Mouse (Mus musculus) CD4-positive helper T cell, adult 2 months (primary cell): Measurements from ENCODE around the gene Apol11a.
A peak's percentile ranks its signal among the peaks of the same experiment; 100 is the strongest.
"Not testable (repeated sequence)": the region's sequence is repeated elsewhere in the genome, so short reads cannot be mapped to it uniquely, and the experiment has no call there.

Experiments used
- DNase-seq: peaks from one replicate; pipeline ENCODE4 v3.0.0-alpha.2; 2012; ENCODE audit warnings: low read depth, missing footprints, low spot score

Gene Apol11a

DNA sequence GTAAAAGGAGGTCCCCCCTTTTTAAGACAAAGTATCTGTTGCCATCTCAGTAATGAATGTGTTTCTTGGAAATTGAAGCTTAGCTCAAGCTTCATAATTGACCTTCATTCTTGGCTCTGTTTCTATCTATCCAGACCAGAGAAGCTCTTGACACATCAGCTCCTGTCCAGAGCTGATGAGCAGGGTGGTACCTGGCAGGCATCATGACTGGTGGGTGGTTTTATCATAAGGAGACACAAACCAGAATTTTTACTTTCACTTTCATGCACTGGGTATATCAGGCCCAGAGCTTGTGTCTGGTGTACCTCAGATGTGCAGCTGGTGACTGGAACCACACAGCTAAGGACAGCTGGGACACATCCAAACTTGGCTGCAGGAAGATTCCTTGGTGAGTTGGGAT is at the start of gene Apol11a:
Apol11a (plus strand) TSS at position 306 of the 400 bp plus-strand sequence.
- not testable (repeated sequence) for DNase-seq

DNA sequence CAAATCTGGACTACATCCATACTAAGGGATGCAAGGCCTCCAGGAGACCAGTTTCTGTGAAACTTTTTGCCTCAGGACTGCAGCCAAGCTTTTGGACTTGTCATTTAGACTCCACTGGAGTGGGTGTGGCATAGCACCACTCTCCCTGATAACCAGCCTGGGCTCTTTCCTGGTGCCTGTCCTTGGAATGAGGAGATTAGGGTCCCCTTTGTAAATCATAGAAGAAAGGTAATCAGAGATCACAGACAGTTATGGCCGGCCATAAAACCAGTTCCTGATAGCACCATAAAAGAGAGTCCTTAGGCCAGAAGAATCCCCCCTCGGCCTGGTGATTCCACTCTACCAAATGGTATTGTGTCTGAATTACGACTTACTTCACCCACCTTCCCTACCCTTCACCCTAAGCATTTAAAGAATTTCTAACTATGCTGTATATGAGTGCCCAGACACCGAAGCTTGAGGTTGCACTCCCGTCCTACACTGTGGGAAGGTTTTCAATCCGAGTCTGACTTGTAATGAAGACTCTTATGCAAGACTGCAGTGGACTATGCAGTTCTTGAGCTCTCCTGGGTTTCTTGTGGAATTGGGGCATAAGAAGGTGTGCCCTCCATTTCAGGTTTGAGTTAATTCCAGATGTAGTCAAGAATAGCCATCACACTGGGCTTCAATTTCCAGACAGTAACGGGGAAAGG is 33.2 kb upstream of the Apol11a start:
- DNase-seq = not testable (repeated sequence)

- DNase-seq = not testable (repeated sequence)
These were observed 31.4 kb upstream of the Apol11a start, which contains the start of gene Apol10a for GRCm38 (mm10) chr15:77476693-77477092. TSS of gene Apol10a (plus strand) at chr15:77477047.

DNA sequence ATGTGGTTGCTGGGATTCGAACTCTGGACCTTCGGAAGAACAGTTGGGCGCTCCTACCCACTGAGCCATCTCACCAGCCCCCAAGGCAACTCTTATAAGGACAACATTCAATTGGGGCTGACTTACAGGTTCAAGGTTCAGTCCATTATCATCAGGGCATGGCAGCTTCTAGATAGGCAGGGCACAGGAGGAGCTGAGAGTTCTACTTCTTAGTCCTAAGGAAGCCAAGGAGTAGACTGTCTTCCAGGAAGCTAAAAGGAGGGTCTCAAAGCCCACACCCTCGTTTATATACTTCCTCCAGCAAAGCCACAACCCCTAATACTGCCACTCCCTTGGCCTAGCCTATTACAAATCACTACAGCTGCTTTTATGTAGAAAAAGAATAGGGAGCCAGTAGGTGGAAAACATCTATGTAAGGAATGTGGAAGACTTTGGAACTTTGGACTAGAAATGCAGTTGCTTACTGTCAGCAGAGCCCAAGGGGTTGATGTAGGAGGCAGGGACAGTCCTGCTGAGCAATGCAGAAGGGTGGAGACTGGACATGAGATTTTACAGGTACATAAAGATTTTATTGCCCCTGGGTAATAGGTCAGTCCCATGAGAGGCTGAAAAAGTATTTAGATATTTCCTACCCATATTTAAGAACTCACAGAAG is 25.8 kb upstream of the Apol11a start:
- no peak for DNase-seq

- DNase-seq = not testable (repeated sequence)
These were observed 14.9 kb upstream of the Apol11a start for GRCm38 (mm10) chr15:77493181-77493580.

DNA sequence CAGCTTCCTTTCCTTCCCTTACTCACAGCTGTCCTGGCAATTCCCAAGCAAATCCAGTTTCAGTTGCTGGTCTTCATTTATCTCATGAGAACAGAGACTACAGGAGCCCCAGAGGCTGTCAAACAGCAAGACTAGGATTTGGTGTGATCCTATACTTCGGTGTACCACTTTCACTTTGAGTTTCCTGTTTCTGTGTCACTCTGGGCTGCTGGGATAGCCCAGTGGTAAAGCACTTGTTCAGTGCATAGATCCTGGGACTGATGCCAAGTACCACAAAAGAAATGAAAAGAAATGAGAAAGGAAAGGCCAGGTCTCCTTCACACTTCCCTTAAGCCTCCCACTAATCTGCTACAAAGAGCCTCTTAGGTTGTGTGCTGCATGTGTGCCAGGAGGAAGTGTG is 13.4 kb upstream of the Apol11a start:
- not testable (repeated sequence) for DNase-seq

DNA sequence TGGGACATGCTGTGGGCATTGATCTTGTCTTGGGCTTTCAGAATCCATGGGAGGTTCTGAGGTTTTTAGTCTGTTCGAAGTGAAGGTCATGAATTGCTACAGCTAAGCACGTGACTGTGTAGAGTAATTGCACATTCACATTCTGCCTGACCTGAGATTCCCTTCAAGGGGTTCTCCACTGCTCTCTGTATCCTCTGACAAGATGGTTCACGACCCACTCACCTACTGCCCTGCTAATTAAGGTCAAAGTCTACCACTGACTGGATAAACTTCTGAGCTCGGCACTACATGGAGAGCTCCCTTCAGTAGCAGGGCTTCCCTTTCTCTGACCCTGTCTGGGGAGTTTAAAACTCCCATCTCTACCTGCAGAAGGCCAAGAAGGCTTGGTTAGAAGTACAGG is 12.5 kb downstream of the Apol11a start:
- DNase-seq = not testable (repeated sequence)

DNA sequence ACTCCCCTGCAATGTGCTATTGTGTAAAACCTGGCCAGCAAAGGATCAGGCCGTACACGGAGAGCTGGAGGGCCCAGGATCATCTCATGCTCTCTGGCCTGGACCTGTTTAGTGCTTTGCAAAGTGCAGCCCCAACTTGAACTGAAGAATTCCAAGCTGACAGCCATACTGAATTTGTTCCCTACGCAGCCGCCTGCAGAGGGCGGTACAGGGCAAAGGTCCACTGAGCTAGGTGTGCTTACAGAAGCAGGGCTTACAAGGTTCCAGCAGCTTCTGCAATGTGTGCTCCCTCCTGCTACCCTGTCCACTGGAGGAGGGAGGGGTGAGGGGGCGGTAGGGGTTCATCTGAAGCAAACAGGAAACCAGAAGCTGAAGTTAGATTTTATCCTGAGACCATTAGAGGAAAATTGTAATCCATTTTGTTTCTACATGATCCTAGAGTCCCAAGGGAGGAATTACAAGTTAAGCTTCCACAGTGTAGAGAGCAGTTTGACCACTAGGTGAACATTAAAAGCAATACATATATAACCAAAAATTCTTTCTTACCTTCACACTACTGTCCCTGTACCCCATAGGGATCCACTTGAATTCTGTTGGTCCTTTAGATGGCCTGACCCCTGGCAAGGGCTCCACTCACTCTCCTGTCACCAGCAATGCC is 15.2 kb downstream of the Apol11a start:
- peak; percentile 22 for DNase-seq

DNA sequence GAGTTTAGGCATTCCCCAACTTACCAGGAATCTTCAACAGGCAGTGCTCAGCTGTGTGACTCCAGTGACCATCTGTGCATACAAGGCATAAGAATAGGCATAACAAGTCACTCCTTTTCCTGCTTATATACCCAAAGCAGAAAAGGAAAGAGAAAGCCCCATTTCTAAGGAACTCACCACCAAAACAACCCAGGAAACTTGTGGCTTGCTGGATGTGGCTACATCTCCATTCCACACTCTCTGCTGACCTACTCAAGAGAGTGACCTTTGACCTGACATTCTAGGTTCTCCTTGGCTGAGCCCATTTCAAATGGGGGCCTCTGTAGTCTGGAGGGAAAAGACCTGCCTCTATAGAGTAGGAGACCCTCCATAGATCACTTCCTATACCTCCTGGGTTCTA is 25.1 kb downstream of the Apol11a start, which contains the start of gene Apol7c:
Apol7c (minus strand) TSS at position 101 of the 400 bp plus-strand sequence.
- no peak for DNase-seq

GRCm38 (mm10) chr15:77539221-77539620 is 31.1 kb downstream of the Apol11a start:
- not testable (repeated sequence) for DNase-seq

DNA sequence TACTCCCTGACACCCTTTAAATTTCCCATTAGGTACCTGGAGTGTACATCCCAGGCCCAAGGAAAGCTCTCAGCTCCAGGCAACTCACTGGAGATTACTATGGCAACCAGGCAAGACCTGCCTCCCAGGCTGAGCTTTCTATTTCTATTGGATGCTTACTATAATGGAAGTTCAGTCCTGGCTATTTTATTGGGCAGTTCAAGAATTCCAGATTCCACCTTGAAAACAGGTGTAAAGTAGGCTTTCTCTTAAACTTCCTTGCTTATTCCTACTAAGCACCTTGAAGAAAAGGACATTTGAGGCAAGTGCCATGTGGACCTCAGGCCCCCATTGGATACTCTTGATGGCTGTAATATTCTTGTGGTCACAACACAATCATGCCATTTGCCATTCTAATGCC is 53.7 kb downstream of the Apol11a start, which contains the start of gene 1700025B11Rik:
1700025B11Rik (minus strand) TSS at position 101 of the 400 bp plus-strand sequence.
- DNase-seq = no peak

DNA sequence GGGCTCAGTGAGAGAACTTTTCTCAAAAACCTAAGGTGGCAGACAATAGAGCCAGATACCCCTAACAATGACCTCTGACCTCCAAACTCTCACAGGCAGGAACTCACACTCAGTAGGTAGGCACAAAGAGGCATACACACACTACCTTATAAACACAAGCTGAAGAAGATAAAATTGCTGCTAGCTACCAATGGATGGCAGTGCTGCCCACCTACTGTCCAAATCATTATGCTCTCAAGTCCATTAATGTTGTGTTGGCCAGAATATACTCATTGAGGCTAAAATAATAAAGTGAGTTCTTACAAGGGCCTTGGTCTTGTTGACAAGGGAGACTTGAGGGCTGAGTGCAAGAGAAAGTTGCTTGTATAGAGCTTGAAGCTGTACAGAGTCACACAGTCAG is 55.1 kb downstream of the Apol11a start:
- DNase-seq = no peak
